Mouse (Mus musculus) liver, adult 2 months (tissue): ENCODE data around the gene Zmym3. TPM values are rescaled to one million over a fixed set of nuclear protein-coding genes. Genes with fewer than 3 reads are reported as not detected.
A peak's percentile ranks its signal among the peaks of the same experiment; 100 is the strongest.

ENCODE experiments used
- DNase-seq: peaks from one replicate; pipeline ENCODE4 v3.0.0-alpha.2; 2011; ENCODE audit warnings: low read depth, low spot score; ENCODE audit errors: extremely low read depth
- H3K27ac ChIP-seq: fragments of 200-500 bp; replicated peaks from 2 replicates; pipeline ENCODE4 v1.5.1; 2012; ENCODE audit warnings: low read depth, mild to moderate bottlenecking, control low read depth, inconsistent platforms, low read length; ENCODE audit not compliant: insufficient read depth
- H3K27me3 ChIP-seq: fragments of 200-500 bp; 2 replicates; pipeline ENCODE4 v1.6.1; 2012; ENCODE audit warnings: mild to moderate bottlenecking, moderate library complexity, low read length, inconsistent platforms; ENCODE audit not compliant: control insufficient read depth, insufficient read depth
- H3K36me3 ChIP-seq: fragments of 200-500 bp; 2 replicates; pipeline ENCODE4 v1.6.1; 2012; ENCODE audit warnings: low read length, inconsistent platforms; ENCODE audit not compliant: control insufficient read depth, insufficient read depth
- H3K4me1 ChIP-seq: fragments of 200-500 bp; 2 replicates; pipeline ENCODE4 v1.6.1; 2011; ENCODE audit warnings: low read length; ENCODE audit not compliant: control insufficient read depth, insufficient read depth
- H3K4me3 ChIP-seq: fragments of 200-500 bp; 2 replicates; pipeline ENCODE4 v1.5.1; 2011; ENCODE audit warnings: low read depth, mild to moderate bottlenecking, control low read depth, low read length, moderate library complexity; ENCODE audit not compliant: insufficient read depth
- H3K79me2 ChIP-seq: fragments of 200-500 bp; 2 replicates; pipeline ENCODE4 v1.6.1; 2012; ENCODE audit warnings: inconsistent platforms, mild to moderate bottlenecking, low read length, moderate library complexity; ENCODE audit not compliant: control insufficient read depth, insufficient read depth
- H3K9ac ChIP-seq: fragments of 200-500 bp; 2 replicates; pipeline ENCODE4 v1.6.1; 2012; ENCODE audit warnings: low read depth, mild to moderate bottlenecking, control low read depth, inconsistent platforms, low read length
- CTCF ChIP-seq: fragments of 200-500 bp; IDR thresholded peaks from 2 replicates; pipeline ENCODE4 v1.5.1; 2011; ENCODE audit warnings: low read depth, low read length, control low read depth
- POLR2A ChIP-seq: fragments of 200-500 bp; IDR thresholded peaks from 2 replicates; pipeline ENCODE4 v1.6.1; 2011; ENCODE audit warnings: low read length, control low read depth; ENCODE audit not compliant: insufficient read depth; ENCODE audit errors: extremely low read depth
- WGBS: fragments of 180-500 bp; shearing (Covaris S2); methylation state at CpG from one replicate; pipeline ENCODE4 v1.1.7; 2018; 5-methylcytosine and 5-hydroxymethylcytosine counted together
- polyA plus RNA-seq: library from polyadenylated mRNA; depleted of rRNA; stranded (reverse); fragments of >200 nt; gene quantifications from 2 replicates; pipeline ENCODE4 v1.2.3, GENCODE M21; 2012; rRNA removed
- total RNA-seq: library from RNA; depleted of rRNA; stranded (reverse); fragments of >200 nt; gene quantifications from 2 replicates; pipeline ENCODE4 v1.2.3, GENCODE M21; 2014; rRNA removed

Zmym3 gene
- total RNA-seq = 6.8 and 8.5 TPM in 2 replicates
- polyA plus RNA-seq = 7.0 and 9.1 TPM in 2 replicates

GRCm38 (mm10) chrX:101420700-101421095, at the start of gene Zmym3:
Gene Zmym3, minus strand, starts transcription at chrX:101420849.
- H3K79me2 ChIP-seq = no peaks in the 10 kb centered on the region
- WGBS = 62% methylated on average over 4 of the region's 4 CpGs
- peak within 1 kb of the TSS; percentile 50; the same call in 1 of the 2 replicates for H3K27ac ChIP-seq
- no peaks in the 10 kb centered on the region for H3K36me3 ChIP-seq
- no peaks in the 10 kb centered on the region for H3K27me3 ChIP-seq
- peak within 1 kb of the TSS; percentile 99 for H3K4me3 ChIP-seq
- no peaks in the 10 kb centered on the region for H3K4me1 ChIP-seq
- peak within 1 kb of the TSS; percentile 79 for H3K9ac ChIP-seq
- DNase-seq = no peak
- TF ChIP-seq CTCF (no peak), POLR2A (no peak)

DNA sequence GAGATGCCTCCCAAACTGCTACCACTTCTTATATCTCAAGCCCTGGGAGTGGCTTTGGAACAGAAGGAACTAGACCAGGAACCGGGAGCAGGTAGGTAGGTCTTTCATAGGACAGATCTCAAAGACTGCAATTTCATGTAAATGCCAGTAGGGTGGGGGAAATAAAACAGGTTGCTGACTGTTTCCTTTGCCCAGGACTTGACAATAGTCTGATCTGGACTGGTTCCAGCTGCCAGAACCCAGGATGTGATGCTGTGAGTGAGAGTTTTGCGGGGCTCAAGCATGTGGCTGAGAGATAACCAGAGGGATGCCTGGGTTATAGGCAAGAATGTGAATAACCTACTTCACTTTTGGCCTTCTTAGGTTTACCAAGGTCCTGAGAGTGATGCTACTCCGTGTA, 30.9 kb upstream of the Zmym3 start:
- H3K27me3 ChIP-seq = no peaks in the 10 kb centered on the region
- DNase-seq = no peak
- H3K27ac ChIP-seq = no peak overlapping the region
- TF ChIP-seq POLR2A (no peak), CTCF (no peak)
- H3K9ac ChIP-seq = no peak overlapping the region
- no peaks in the 10 kb centered on the region for H3K79me2 ChIP-seq
- WGBS = 82% methylated on average over 3 of the region's 3 CpGs
- no peaks in the 10 kb centered on the region for H3K4me1 ChIP-seq
- no peak overlapping the region for H3K4me3 ChIP-seq
- peaks cover 9% of the 10 kb centered on the region; the same call in 1 of the 2 replicates for H3K36me3 ChIP-seq

DNA sequence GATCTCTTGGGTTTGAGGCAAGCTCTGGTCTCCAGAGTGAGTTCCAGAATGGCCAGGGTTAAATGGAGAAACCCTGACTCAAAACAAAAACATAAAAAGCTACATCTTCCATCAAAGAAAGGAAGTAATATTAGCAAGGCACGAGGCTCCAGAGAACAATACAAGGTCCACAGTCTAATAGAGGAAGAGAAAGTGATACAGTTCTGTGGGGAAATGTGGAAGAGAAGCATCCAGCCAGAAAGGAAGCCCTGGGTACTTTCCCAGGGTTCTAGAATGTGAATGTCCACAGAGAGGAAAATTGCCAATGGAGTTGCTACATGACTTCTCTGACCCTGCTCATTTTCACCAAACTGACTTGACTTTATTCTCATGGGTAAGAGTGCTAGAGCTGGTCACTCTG, 30.5 kb upstream of the Zmym3 start:
- no peak for TF ChIP-seq CTCF
- no peak for TF ChIP-seq POLR2A
- Histone ChIP-seq H3K79me2 (no peaks in the 10 kb centered on the region), H3K27ac (no peak overlapping the region), H3K4me1 (no peaks in the 10 kb centered on the region), H3K36me3 (peaks cover 12% of the 10 kb centered on the region), H3K4me3 (no peak overlapping the region), H3K27me3 (no peaks in the 10 kb centered on the region), H3K9ac (no peak overlapping the region)
- WGBS = 68% methylated on average over 1 of the region's 1 CpGs
- peak; percentile 16 for DNase-seq

DNA sequence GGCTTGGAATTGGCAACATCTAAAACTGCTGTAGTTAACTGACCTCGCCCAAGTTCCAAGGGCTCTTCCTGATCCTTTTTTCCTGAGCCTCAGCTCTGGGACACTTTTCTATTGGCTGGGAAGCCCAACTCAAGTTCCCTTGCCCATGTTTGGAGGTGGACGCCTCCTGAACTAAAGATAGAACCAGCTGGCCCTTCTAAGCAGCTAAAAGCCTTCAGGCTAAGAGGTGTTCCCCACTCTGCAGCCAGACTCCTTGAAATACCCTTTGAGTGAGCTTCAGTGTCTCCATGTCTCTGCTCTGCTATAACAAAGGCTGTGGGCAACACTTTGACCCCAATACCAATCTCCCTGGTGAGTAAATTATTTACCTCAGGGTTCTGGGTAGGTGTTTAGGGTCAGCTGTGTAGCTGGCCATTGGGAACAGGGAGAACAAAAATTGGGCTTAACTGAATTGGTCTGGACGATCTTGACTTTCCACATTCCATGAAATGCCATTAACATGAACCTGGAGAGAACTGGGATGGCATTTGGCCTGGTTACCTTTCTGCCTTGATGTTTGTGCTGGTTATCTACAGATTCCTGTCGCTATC, 28.3 kb upstream of the Zmym3 start, which contains the start of gene Itgb1bp2:
TSS of gene Itgb1bp2 (plus strand) at position 203 of the 590 bp plus-strand sequence.
- H3K79me2 ChIP-seq = no peaks in the 10 kb centered on the region
- H3K4me3 ChIP-seq = no peak within 1 kb of the TSS
- WGBS = 72% methylated on average over 4 of the region's 4 CpGs
- H3K4me1 ChIP-seq = no peaks in the 10 kb centered on the region
- H3K27ac ChIP-seq = no peak within 1 kb of the TSS
- no peak within 1 kb of the TSS for H3K9ac ChIP-seq
- no peak for TF ChIP-seq CTCF
- no peak for TF ChIP-seq POLR2A
- no peaks in the 10 kb centered on the region for H3K27me3 ChIP-seq
- DNase-seq = no peak
- H3K36me3 ChIP-seq = peaks cover 23% of the 10 kb centered on the region

DNA sequence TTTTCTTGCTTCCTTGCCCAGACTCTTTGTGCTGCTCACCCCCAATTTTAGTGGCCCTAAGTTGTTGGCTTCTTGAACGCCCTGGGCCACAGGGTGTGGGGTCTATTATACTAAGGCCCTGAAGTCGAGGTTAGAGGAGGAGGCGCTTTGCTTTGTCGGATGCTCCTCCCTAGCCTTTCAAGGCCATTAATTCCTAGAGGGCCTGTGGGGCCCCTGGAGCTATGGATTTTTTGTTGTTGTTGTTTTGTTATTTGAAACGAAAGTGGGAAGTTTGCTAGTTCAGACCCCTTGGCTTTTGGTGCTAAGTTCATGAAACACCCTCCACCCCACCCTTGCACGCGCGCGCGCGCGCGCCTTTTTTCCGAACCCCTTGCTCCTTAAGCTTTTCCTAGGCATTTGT, 9.3 kb upstream of the Zmym3 start:
- H3K4me3 ChIP-seq = peak overlapping the region; percentile 83
- peaks cover 3% of the 10 kb centered on the region; the same call in 1 of the 2 replicates for H3K36me3 ChIP-seq
- 0% methylated on average over 14 of the region's 14 CpGs for WGBS
- H3K9ac ChIP-seq = peak overlapping the region; percentile 81
- H3K27me3 ChIP-seq = no peaks in the 10 kb centered on the region
- H3K27ac ChIP-seq = peak overlapping the region; percentile 75
- peak; percentile 44 for DNase-seq
- no peaks in the 10 kb centered on the region; the same call in 1 of the 2 replicates for H3K4me1 ChIP-seq
- H3K79me2 ChIP-seq = no peaks in the 10 kb centered on the region; the same call in 1 of the 2 replicates
- no peak for TF ChIP-seq CTCF
